Mouse (Mus musculus): ENCODE results near the gene Ifit3. TPM values are rescaled to one million over a fixed set of nuclear protein-coding genes. Genes with fewer than 3 reads are reported as not detected.
"Not testable (repeated sequence)": the region's sequence is repeated elsewhere in the genome, so short reads cannot be mapped to it uniquely, and the experiment has no call there.

Gene Ifit3
- polyA plus RNA-seq (2012; ENCODE audit: insufficient read depth, insufficient read length, missing spikeins): 129 and 136 TPM in 2 replicates

DNA sequence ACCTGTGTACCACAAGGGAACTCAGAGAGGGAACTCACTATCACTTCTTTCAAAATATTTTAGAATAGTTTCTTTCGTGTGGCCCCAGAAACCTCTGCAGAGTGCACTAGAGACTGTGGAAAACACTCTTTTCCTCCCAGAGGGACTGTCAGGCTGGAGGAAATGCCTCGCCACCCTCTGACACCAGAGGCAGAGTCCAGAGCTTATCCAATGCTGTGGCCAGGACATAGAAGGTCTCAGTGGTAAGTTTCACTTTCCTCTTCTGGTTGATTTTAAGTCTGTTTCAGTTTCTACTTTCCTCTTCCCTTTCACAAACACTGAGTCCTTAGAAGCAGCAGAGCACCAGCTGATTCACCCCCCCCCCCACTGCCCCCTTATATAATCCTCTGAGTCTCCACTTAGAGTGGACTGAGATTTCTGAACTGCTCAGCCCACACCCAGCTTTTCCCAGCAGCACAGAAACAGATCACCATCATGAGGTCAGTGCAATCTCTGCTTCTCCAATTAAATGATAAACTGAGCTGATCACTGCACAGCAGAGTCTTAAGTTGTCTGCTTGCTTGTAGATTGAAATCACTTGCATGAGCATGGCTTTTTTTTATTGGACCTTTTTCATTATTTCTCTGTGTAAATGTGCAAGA, at the start of gene Ifit3:
Ifit3 (plus strand) TSS at position 406 of the 641 bp plus-strand sequence.
- H3K4me1 ChIP-seq (ENCODE audit: control insufficient read depth, insufficient read depth, low read length); H3K4me3 ChIP-seq (ENCODE audit: insufficient read depth, low read length): not testable (repeated sequence)
- 0 out of 2 replicates have a peak within 1 kb of the TSS, but pooled peaks have one; percentile 19 for H3K27ac ChIP-seq (ENCODE audit: insufficient read depth, low read depth, low read length)

DNA sequence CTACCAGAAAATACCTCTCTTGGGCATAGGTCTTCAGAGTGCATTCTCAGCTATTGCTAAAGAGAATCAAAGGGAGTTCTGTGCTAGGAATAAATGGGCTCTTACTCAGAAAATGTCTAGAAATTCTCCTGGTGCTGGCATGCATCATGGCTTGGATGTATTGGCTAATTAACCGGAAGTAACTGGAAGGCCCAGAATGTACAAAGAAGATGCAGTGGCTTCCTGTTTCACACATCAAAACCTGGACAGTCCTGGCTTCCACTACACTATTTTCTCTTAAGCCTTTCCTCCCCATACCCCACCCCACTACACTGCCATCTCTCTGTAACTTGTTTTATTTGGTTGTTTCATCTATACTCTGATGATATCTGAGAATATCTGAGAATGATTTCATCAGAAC, 43.9 kb upstream of the Ifit3 start:
- Histone ChIP-seq H3K4me3 (ENCODE audit: insufficient read depth, low read length) (no peak overlapping the region), H3K27ac (ENCODE audit: insufficient read depth, low read depth, low read length) (no peak overlapping the region), H3K4me1 (ENCODE audit: control insufficient read depth, insufficient read depth, low read length) (peaks cover 3% of the 10 kb centered on the region; the same call in 1 of the 2 replicates)
- TF ChIP-seq CTCF (IDR thresholded peaks at IDR 0.05; ENCODE audit: low read depth, low read length) (no peak), POLR2A (IDR thresholded peaks at IDR 0.05; ENCODE audit: borderline replicate concordance, low read depth, low read length) (no peak)

DNA sequence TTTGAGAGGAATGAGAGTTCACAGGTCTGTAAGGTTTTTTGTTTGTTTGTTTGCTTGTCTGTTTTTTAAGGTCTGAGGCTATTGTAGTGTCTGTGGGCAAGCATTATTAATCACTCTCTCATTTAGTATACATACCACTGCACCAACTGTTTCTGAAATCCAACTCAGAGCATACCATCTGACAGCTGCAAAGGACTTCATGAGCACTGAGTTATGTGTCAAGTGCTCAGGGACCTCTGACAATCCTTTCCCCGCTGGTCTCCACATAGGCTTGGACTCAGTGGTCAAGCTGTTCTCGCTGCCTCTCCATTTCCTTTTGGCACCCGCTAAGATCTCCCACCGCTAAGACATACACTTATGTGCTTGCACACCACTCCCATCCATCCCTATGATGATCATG, 37.1 kb upstream of the Ifit3 start:
- no peak for TF ChIP-seq CTCF (IDR thresholded peaks at IDR 0.05; ENCODE audit: low read depth, low read length)
- TF ChIP-seq POLR2A (IDR thresholded peaks at IDR 0.05; ENCODE audit: borderline replicate concordance, low read depth, low read length): no peak
- H3K27ac ChIP-seq (ENCODE audit: insufficient read depth, low read depth, low read length): no peak overlapping the region

DNA sequence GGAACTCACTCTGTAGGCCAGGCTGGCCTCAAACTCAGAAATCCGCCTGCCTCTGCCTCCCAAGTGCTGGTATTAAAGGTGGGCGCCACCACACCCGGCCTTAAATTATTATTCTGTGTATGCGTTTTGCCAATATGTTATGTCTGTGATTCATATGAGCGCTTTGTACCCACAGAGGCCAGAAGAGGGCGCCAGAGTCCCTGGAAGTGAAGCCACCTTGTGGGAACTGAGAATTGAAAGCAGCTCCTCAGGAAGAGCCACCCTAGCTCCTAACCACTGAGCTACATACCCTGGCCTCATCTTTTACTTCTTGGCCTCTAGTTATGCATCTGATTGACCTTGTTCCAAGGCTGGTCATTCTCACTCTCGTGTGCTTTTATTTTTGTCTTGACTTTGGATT, 35.4 kb upstream of the Ifit3 start:
- Histone ChIP-seq H3K4me1 (ENCODE audit: control insufficient read depth, insufficient read depth, low read length) (peaks cover 16% of the 10 kb centered on the region), H3K27ac (ENCODE audit: insufficient read depth, low read depth, low read length) (no peak overlapping the region)
- peak; percentile 83 for TF ChIP-seq CTCF (IDR thresholded peaks at IDR 0.05; ENCODE audit: low read depth, low read length)
- no peak for TF ChIP-seq POLR2A (IDR thresholded peaks at IDR 0.05; ENCODE audit: borderline replicate concordance, low read depth, low read length)

More for the DNA sequence above, 37.1 kb upstream of the Ifit3 start:
- Histone ChIP-seq H3K4me3 (ENCODE audit: insufficient read depth, low read length) (no peak overlapping the region), H3K4me1 (ENCODE audit: control insufficient read depth, insufficient read depth, low read length) (peaks cover 7% of the 10 kb centered on the region; the same call in 1 of the 2 replicates)

DNA sequence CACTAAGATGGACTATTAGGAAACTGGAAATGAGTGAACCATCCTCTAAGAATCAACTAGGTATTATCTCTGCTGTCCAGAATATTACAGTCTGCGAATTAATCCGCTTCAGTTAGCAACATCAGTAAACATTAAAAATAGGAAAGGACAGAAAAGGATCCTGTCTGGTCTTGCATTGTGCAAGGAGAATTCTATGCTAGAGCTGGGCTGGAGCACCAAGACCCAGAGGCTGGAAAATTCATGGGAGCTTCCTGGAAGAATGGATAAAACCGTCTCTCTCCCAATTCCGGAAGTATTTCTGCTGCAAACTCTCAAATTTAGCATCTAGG, 33.2 kb upstream of the Ifit3 start:
- H3K27ac ChIP-seq (ENCODE audit: insufficient read depth, low read depth, low read length): no peak overlapping the region
- no peak for TF ChIP-seq CTCF (IDR thresholded peaks at IDR 0.05; ENCODE audit: low read depth, low read length)
- TF ChIP-seq POLR2A (IDR thresholded peaks at IDR 0.05; ENCODE audit: borderline replicate concordance, low read depth, low read length): no peak
- H3K4me1 ChIP-seq (ENCODE audit: control insufficient read depth, insufficient read depth, low read length): peaks cover 20% of the 10 kb centered on the region
- H3K4me3 ChIP-seq (ENCODE audit: insufficient read depth, low read length): peak overlapping the region; percentile 14; the same call in 1 of the 2 replicates

More for the DNA sequence above, 35.4 kb upstream of the Ifit3 start:
- H3K4me3 ChIP-seq (ENCODE audit: insufficient read depth, low read length): no peak overlapping the region

DNA sequence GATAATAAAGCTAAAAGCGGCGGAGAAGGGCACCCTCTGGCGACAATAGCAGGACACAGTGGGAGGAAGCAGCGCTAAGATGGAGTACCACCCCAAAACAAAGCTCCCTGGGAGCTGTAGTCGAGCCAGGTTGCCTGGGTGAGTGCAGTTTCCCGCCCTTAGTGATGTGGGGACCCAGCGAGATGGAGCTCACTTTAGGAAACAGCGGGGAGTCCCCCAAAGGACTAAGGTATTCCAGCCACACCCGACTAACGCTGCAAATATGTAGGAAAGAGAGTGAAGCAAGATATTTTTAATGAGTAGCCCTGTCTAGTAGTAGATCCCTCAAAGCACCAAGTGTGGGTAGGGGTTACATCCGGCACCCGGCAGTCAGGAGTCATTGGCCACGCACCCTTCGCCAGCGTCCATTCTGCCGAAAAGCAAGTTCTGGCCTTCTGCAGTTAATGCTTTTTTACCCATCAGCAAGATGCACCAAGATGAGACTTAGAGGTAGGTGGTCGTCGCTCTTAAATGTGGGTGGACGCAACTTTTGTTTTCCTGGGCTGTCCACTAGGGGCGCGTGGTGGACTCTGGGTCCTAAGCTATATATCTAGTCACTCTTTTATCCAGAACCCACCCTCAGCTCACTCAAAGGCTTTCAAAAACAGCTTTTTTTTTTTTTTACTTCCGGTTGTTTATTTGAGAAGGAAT, 32.7 kb upstream of the Ifit3 start, which contains the start of gene Ifit2:
Ifit2 (plus strand) TSS at position 161 of the 690 bp plus-strand sequence.
- Histone ChIP-seq H3K4me3 (ENCODE audit: insufficient read depth, low read length) (peak within 1 kb of the TSS; percentile 87), H3K27ac (ENCODE audit: insufficient read depth, low read depth, low read length) (0 out of 2 replicates have a peak within 1 kb of the TSS, but pooled peaks have one; percentile 15), H3K4me1 (ENCODE audit: control insufficient read depth, insufficient read depth, low read length) (peaks cover 20% of the 10 kb centered on the region)
- TF ChIP-seq POLR2A (IDR thresholded peaks at IDR 0.05; ENCODE audit: borderline replicate concordance, low read depth, low read length) (no peak), CTCF (IDR thresholded peaks at IDR 0.05; ENCODE audit: low read depth, low read length) (peak; percentile 52)

DNA sequence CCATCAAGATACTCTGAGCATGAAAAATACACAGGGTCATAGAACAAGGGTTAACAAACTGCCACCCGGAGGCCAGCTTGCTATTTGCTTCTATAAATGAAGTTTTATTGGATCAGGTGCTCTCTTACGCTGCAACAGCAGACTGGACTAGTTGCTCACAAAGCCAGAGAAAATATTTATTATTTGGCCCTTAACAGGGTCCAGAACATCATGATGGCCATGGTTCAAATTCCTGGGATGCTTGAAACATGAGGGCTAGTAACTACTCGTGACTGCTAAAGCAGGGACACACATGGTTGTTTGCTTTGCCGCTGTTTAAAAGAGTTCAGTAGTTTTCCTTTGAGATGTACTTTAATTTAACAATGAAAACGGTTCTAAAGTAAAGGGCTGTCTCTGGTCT, 31.4 kb upstream of the Ifit3 start:
- no peak overlapping the region for H3K4me3 ChIP-seq (ENCODE audit: insufficient read depth, low read length)
- H3K4me1 ChIP-seq (ENCODE audit: control insufficient read depth, insufficient read depth, low read length): peaks cover 20% of the 10 kb centered on the region
- H3K27ac ChIP-seq (ENCODE audit: insufficient read depth, low read depth, low read length): no peak overlapping the region
- TF ChIP-seq CTCF (IDR thresholded peaks at IDR 0.05; ENCODE audit: low read depth, low read length) (no peak), POLR2A (IDR thresholded peaks at IDR 0.05; ENCODE audit: borderline replicate concordance, low read depth, low read length) (no peak)

DNA sequence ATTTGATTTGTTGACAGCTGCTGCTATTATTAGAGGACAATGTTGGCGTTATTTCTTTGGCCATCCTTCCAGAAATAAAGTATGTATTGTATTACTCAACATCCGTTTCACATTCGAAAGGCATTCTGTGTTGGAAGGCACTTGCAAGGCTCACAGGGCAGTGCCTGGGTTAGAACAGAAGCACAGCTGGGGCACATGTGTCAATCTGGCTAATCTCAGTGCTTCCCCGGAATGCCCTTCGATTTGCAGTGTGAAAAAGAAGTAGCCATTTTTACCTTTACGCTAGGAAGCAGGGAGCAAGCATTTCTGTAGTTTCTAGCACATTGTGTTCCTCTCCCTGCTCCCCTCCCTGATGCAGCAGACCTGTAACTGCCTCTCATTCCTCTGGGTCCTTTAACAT, 30.3 kb upstream of the Ifit3 start:
- Histone ChIP-seq H3K4me3 (ENCODE audit: insufficient read depth, low read length) (peak overlapping the region; percentile 4; the same call in 1 of the 2 replicates), H3K4me1 (ENCODE audit: control insufficient read depth, insufficient read depth, low read length) (peaks cover 20% of the 10 kb centered on the region), H3K27ac (ENCODE audit: insufficient read depth, low read depth, low read length) (peak overlapping the region; percentile 61)
- TF ChIP-seq CTCF (IDR thresholded peaks at IDR 0.05; ENCODE audit: low read depth, low read length) (no peak), POLR2A (IDR thresholded peaks at IDR 0.05; ENCODE audit: borderline replicate concordance, low read depth, low read length) (no peak)

DNA sequence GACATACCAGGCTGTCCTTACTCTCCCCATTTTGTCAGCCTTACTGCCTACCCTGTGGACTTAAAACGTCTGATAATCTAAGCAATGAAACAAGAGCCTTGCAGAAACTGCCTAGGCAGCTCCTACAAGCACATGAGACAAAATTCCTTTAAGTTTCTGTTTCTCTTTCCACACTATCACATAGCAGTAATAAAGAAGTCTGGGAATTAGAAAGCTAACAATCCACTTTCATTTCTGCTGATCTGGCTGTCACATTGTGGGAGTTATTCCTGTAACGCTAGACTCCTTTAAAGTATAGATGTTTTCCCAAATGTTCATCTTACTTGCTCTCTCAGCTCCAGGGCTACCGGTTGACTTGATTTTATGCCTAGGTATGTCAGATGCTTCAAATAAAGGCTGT, 29.8 kb upstream of the Ifit3 start:
- TF ChIP-seq POLR2A (IDR thresholded peaks at IDR 0.05; ENCODE audit: borderline replicate concordance, low read depth, low read length) (no peak), CTCF (IDR thresholded peaks at IDR 0.05; ENCODE audit: low read depth, low read length) (no peak)
- Histone ChIP-seq H3K27ac (ENCODE audit: insufficient read depth, low read depth, low read length) (peak overlapping the region; percentile 61), H3K4me1 (ENCODE audit: control insufficient read depth, insufficient read depth, low read length) (peaks cover 20% of the 10 kb centered on the region), H3K4me3 (ENCODE audit: insufficient read depth, low read length) (peak overlapping the region; percentile 4; the same call in 1 of the 2 replicates)

DNA sequence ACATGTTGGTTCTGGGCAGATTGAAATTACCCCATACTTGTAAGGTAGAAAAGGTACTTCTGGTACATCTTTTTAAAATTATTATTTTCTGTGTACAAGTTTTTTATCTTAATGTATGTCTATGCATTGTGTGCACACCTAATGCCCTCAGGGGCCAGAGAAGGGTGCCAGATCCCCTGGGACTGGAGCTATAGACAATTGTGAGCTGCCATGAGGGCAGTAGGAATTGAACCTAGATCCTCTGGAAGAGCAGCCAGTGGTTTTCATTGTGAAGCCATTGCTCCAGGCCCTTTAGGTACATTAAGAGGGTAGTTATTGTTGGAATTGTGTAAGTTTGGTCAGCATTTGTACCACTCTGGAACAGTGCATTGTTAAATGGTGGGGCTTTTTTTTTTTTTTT, 29.3 kb upstream of the Ifit3 start:
- no peak for TF ChIP-seq POLR2A (IDR thresholded peaks at IDR 0.05; ENCODE audit: borderline replicate concordance, low read depth, low read length)
- no peak for TF ChIP-seq CTCF (IDR thresholded peaks at IDR 0.05; ENCODE audit: low read depth, low read length)
- H3K4me3 ChIP-seq (ENCODE audit: insufficient read depth, low read length): no peak overlapping the region
- H3K27ac ChIP-seq (ENCODE audit: insufficient read depth, low read depth, low read length): no peak overlapping the region
- H3K4me1 ChIP-seq (ENCODE audit: control insufficient read depth, insufficient read depth, low read length): peaks cover 20% of the 10 kb centered on the region
